Mouse (Mus musculus) liver, adult 2 months (tissue): ENCODE data around the gene Tfdp1. TPM values are rescaled to one million over a fixed set of nuclear protein-coding genes. Genes with fewer than 3 reads are reported as not detected.

Experiments used
- DNase-seq: peaks from one replicate; pipeline ENCODE4 v3.0.0-alpha.2; 2011; ENCODE audit warnings: low read depth, low spot score; ENCODE audit errors: extremely low read depth
- H3K27ac ChIP-seq: fragments of 200-500 bp; replicated peaks from 2 replicates; pipeline ENCODE4 v1.5.1; 2012; ENCODE audit warnings: low read depth, mild to moderate bottlenecking, control low read depth, inconsistent platforms, low read length; ENCODE audit not compliant: insufficient read depth
- H3K27me3 ChIP-seq: fragments of 200-500 bp; 2 replicates; pipeline ENCODE4 v1.6.1; 2012; ENCODE audit warnings: mild to moderate bottlenecking, moderate library complexity, low read length, inconsistent platforms; ENCODE audit not compliant: control insufficient read depth, insufficient read depth
- H3K36me3 ChIP-seq: fragments of 200-500 bp; 2 replicates; pipeline ENCODE4 v1.6.1; 2012; ENCODE audit warnings: low read length, inconsistent platforms; ENCODE audit not compliant: control insufficient read depth, insufficient read depth
- H3K4me1 ChIP-seq: fragments of 200-500 bp; 2 replicates; pipeline ENCODE4 v1.6.1; 2011; ENCODE audit warnings: low read length; ENCODE audit not compliant: control insufficient read depth, insufficient read depth
- H3K4me3 ChIP-seq: fragments of 200-500 bp; 2 replicates; pipeline ENCODE4 v1.5.1; 2011; ENCODE audit warnings: low read depth, mild to moderate bottlenecking, control low read depth, low read length, moderate library complexity; ENCODE audit not compliant: insufficient read depth
- H3K79me2 ChIP-seq: fragments of 200-500 bp; 2 replicates; pipeline ENCODE4 v1.6.1; 2012; ENCODE audit warnings: inconsistent platforms, mild to moderate bottlenecking, low read length, moderate library complexity; ENCODE audit not compliant: control insufficient read depth, insufficient read depth
- H3K9ac ChIP-seq: fragments of 200-500 bp; 2 replicates; pipeline ENCODE4 v1.6.1; 2012; ENCODE audit warnings: low read depth, mild to moderate bottlenecking, control low read depth, inconsistent platforms, low read length
- CTCF ChIP-seq: fragments of 200-500 bp; IDR thresholded peaks from 2 replicates; pipeline ENCODE4 v1.5.1; 2011; ENCODE audit warnings: low read depth, low read length, control low read depth
- POLR2A ChIP-seq: fragments of 200-500 bp; IDR thresholded peaks from 2 replicates; pipeline ENCODE4 v1.6.1; 2011; ENCODE audit warnings: low read length, control low read depth; ENCODE audit not compliant: insufficient read depth; ENCODE audit errors: extremely low read depth
- WGBS: fragments of 180-500 bp; shearing (Covaris S2); methylation state at CpG from one replicate; pipeline ENCODE4 v1.1.7; 2018; 5-methylcytosine and 5-hydroxymethylcytosine counted together
- polyA plus RNA-seq: library from polyadenylated mRNA; depleted of rRNA; stranded (reverse); fragments of >200 nt; gene quantifications from 2 replicates; pipeline ENCODE4 v1.2.3, GENCODE M21; 2012; rRNA removed
- total RNA-seq: library from RNA; depleted of rRNA; stranded (reverse); fragments of >200 nt; gene quantifications from 2 replicates; pipeline ENCODE4 v1.2.3, GENCODE M21; 2014; rRNA removed

Gene Tfdp1
- 12.8 and 13.2 TPM in 2 replicates for total RNA-seq
- 12.9 TPM in 2 replicates for polyA plus RNA-seq

GRCm38 (mm10) chr8:13338255-13338860 lies at the start of gene Tfdp1:
Gene Tfdp1 (plus strand): TSS chr8:13338751.
- Histone ChIP-seq H3K27me3 (no peaks in the 10 kb centered on the region), H3K9ac (peak within 1 kb of the TSS; percentile 95), H3K36me3 (no peaks in the 10 kb centered on the region), H3K27ac (peak within 1 kb of the TSS; percentile 2; the same call in 1 of the 2 replicates), H3K79me2 (peaks cover 13% of the 10 kb centered on the region; the same call in 1 of the 2 replicates), H3K4me1 (peaks cover 5% of the 10 kb centered on the region; the same call in 1 of the 2 replicates), H3K4me3 (peak within 1 kb of the TSS; percentile 61)
- TF ChIP-seq CTCF (no peak), POLR2A (no peak)
- 6% methylated on average over 60 of the region's 72 CpGs for WGBS
- DNase-seq = peak; percentile 52

GRCm38 (mm10) chr8:13292364-13292763 lies 46.2 kb upstream of the Tfdp1 start:
- DNase-seq = peak; percentile 62
- H3K79me2 ChIP-seq = no peaks in the 10 kb centered on the region
- H3K27me3 ChIP-seq = no peaks in the 10 kb centered on the region
- 29% methylated on average over 9 of the region's 9 CpGs for WGBS
- H3K9ac ChIP-seq = no peak overlapping the region
- no peaks in the 10 kb centered on the region for H3K4me1 ChIP-seq
- no peak overlapping the region for H3K27ac ChIP-seq
- H3K36me3 ChIP-seq = peaks cover 11% of the 10 kb centered on the region; the same call in 1 of the 2 replicates
- TF ChIP-seq CTCF (peak; percentile 85), POLR2A (no peak)
- no peak overlapping the region for H3K4me3 ChIP-seq

- Histone ChIP-seq H3K27ac (no peak overlapping the region), H3K79me2 (no peaks in the 10 kb centered on the region), H3K9ac (no peak overlapping the region), H3K4me1 (no peaks in the 10 kb centered on the region), H3K27me3 (no peaks in the 10 kb centered on the region), H3K4me3 (no peak overlapping the region), H3K36me3 (peaks cover 13% of the 10 kb centered on the region; the same call in 1 of the 2 replicates)
- no peak for DNase-seq
- no peak for TF ChIP-seq CTCF
- TF ChIP-seq POLR2A = no peak
- 95% methylated on average over 9 of the region's 9 CpGs for WGBS
These were observed 44.7 kb upstream of the Tfdp1 start for GRCm38 (mm10) chr8:13293677-13294470.

GRCm38 (mm10) chr8:13299571-13299970 lies 39.0 kb upstream of the Tfdp1 start:
- no peak overlapping the region for H3K4me3 ChIP-seq
- WGBS = 97% methylated on average over 8 of the region's 8 CpGs
- H3K4me1 ChIP-seq = no peaks in the 10 kb centered on the region
- no peak overlapping the region for H3K9ac ChIP-seq
- H3K27ac ChIP-seq = no peak overlapping the region
- no peaks in the 10 kb centered on the region for H3K27me3 ChIP-seq
- no peaks in the 10 kb centered on the region for H3K79me2 ChIP-seq
- no peak for DNase-seq
- TF ChIP-seq POLR2A (no peak), CTCF (no peak)
- peaks cover 11% of the 10 kb centered on the region; the same call in 1 of the 2 replicates for H3K36me3 ChIP-seq

- TF ChIP-seq CTCF = no peak
- Histone ChIP-seq H3K79me2 (no peaks in the 10 kb centered on the region), H3K4me1 (no peaks in the 10 kb centered on the region), H3K27me3 (no peaks in the 10 kb centered on the region), H3K27ac (no peak overlapping the region), H3K36me3 (peaks cover 3% of the 10 kb centered on the region; the same call in 1 of the 2 replicates), H3K9ac (no peak overlapping the region), H3K4me3 (no peak overlapping the region)
- no peak for DNase-seq
- 96% methylated on average over 7 of the region's 7 CpGs for WGBS
These were observed 37.5 kb upstream of the Tfdp1 start for GRCm38 (mm10) chr8:13301036-13301435.
